Mouse (Mus musculus) midbrain, embryonic 15.5 days (tissue): ENCODE data around the gene Acpp. TPM values are rescaled to one million over a fixed set of nuclear protein-coding genes. Genes with fewer than 3 reads are reported as not detected.

ENCODE experiments used
- ATAC-seq: fragments of 200-750 bp; cut with Nextera tagmentation; replicated peaks from 2 replicates; pipeline ENCODE4 v1.8.0; 2017; ENCODE audit warnings: moderate TSS enrichment
- H3K27ac ChIP-seq: fragments of 300-500 bp; sonication (generic); 2 replicates; pipeline ENCODE4 v1.5.1; 2015; ENCODE audit warnings: mild to moderate bottlenecking, inconsistent platforms
- H3K27me3 ChIP-seq: fragments of 300-500 bp; sonication (generic); replicated peaks from 2 replicates; pipeline ENCODE4 v1.6.1; 2015; ENCODE audit warnings: inconsistent platforms
- H3K36me3 ChIP-seq: fragments of 300-500 bp; sonication (generic); replicated peaks from 2 replicates; pipeline ENCODE4 v1.6.1; 2015; ENCODE audit warnings: inconsistent platforms
- H3K4me1 ChIP-seq: fragments of 300-500 bp; sonication (generic); 2 replicates; pipeline ENCODE4 v1.6.1; 2015; ENCODE audit warnings: inconsistent platforms
- H3K4me2 ChIP-seq: fragments of 300-500 bp; sonication (generic); 2 replicates; pipeline ENCODE4 v1.6.1; 2015; ENCODE audit warnings: inconsistent platforms, mild to moderate bottlenecking, moderate library complexity
- H3K4me3 ChIP-seq: fragments of 300-500 bp; sonication (generic); 2 replicates; pipeline ENCODE4 v1.5.1; 2015; ENCODE audit warnings: mild to moderate bottlenecking, inconsistent platforms
- H3K9ac ChIP-seq: fragments of 300-500 bp; sonication (generic); 2 replicates; pipeline ENCODE4 v1.6.1; 2015; ENCODE audit warnings: mild to moderate bottlenecking, inconsistent platforms
- H3K9me3 ChIP-seq: fragments of 300-500 bp; sonication (generic); 2 replicates; pipeline ENCODE4 v1.6.1; 2016; ENCODE audit warnings: inconsistent platforms
- WGBS: fragments of 180-500 bp; shearing (Covaris S2); methylation state at CpG from one replicate; pipeline ENCODE4 v1.1.7; 2015; ENCODE audit warnings: mixed read lengths; 5-methylcytosine and 5-hydroxymethylcytosine counted together
- polyA plus RNA-seq: library from polyadenylated mRNA; unstranded; fragments of >200 nt; fragmentation: Nextera tagmentation; extraction: Ambion mirVana; gene quantifications from 2 replicates; pipeline ENCODE4 v1.2.1, GENCODE M21; 2015

The Acpp gene
- polyA plus RNA-seq, 1 experiment from 2014 or later = 0.40 TPM

- Histone ChIP-seq H3K4me2 (no peak overlapping the region), H3K27me3 (no peaks in the 10 kb centered on the region), H3K27ac (no peak overlapping the region), H3K4me1 (no peaks in the 10 kb centered on the region), H3K9ac (no peak overlapping the region), H3K4me3 (no peak overlapping the region), H3K9me3 (no peaks in the 10 kb centered on the region), H3K36me3 (no peaks in the 10 kb centered on the region)
- WGBS = 81% methylated on average over 3 of the region's 3 CpGs
- no peak for ATAC-seq
Measured at GRCm38 (mm10) chr9:104297041-104297440, 40.5 kb downstream of the Acpp start.

DNA sequence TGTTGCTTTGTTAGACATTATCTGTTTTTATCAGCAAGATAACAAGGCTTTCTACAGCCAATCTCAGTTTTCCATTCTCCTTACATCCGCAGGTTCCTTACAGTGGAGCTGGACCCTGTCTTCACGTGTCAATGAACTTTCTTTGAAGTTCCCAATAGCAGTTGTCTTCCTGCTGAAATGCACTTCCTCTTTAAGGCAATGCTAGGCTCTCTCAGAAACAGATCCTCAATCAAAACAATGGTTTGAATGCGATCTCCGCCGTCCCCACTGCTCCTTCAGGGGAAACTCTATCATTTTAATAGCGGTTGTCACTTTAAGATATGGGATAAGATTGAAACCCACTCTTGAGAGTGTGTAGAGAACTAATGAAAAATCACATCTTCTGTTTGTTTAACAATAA, 52.6 kb downstream of the Acpp start:
- H3K9ac ChIP-seq = no peak overlapping the region
- H3K4me2 ChIP-seq = no peak overlapping the region
- no peak for ATAC-seq
- no peaks in the 10 kb centered on the region for H3K27me3 ChIP-seq
- no peak overlapping the region for H3K4me3 ChIP-seq
- no peaks in the 10 kb centered on the region for H3K4me1 ChIP-seq
- no peaks in the 10 kb centered on the region for H3K36me3 ChIP-seq
- 68% methylated on average over 6 of the region's 6 CpGs for WGBS
- no peak overlapping the region for H3K27ac ChIP-seq
- H3K9me3 ChIP-seq = no peaks in the 10 kb centered on the region

GRCm38 (mm10) chr9:104282536-104282935, 55.0 kb downstream of the Acpp start:
- H3K27ac ChIP-seq = no peak overlapping the region
- no peak overlapping the region for H3K9ac ChIP-seq
- no peaks in the 10 kb centered on the region for H3K9me3 ChIP-seq
- H3K36me3 ChIP-seq = no peaks in the 10 kb centered on the region
- WGBS = 22% methylated on average over 8 of the region's 8 CpGs
- H3K4me2 ChIP-seq = no peak overlapping the region
- H3K27me3 ChIP-seq = no peaks in the 10 kb centered on the region
- H3K4me1 ChIP-seq = no peaks in the 10 kb centered on the region
- no peak for ATAC-seq
- no peak overlapping the region for H3K4me3 ChIP-seq

- no peaks in the 10 kb centered on the region for H3K4me1 ChIP-seq
- no peak overlapping the region for H3K9ac ChIP-seq
- H3K27me3 ChIP-seq = no peaks in the 10 kb centered on the region
- WGBS = 88% methylated on average over 5 of the region's 5 CpGs
- no peak overlapping the region for H3K27ac ChIP-seq
- no peak for ATAC-seq
- no peaks in the 10 kb centered on the region for H3K9me3 ChIP-seq
- H3K4me2 ChIP-seq = no peak overlapping the region
- H3K4me3 ChIP-seq = no peak overlapping the region
- no peaks in the 10 kb centered on the region for H3K36me3 ChIP-seq
Measured at GRCm38 (mm10) chr9:104281737-104282136, 55.8 kb downstream of the Acpp start.

DNA sequence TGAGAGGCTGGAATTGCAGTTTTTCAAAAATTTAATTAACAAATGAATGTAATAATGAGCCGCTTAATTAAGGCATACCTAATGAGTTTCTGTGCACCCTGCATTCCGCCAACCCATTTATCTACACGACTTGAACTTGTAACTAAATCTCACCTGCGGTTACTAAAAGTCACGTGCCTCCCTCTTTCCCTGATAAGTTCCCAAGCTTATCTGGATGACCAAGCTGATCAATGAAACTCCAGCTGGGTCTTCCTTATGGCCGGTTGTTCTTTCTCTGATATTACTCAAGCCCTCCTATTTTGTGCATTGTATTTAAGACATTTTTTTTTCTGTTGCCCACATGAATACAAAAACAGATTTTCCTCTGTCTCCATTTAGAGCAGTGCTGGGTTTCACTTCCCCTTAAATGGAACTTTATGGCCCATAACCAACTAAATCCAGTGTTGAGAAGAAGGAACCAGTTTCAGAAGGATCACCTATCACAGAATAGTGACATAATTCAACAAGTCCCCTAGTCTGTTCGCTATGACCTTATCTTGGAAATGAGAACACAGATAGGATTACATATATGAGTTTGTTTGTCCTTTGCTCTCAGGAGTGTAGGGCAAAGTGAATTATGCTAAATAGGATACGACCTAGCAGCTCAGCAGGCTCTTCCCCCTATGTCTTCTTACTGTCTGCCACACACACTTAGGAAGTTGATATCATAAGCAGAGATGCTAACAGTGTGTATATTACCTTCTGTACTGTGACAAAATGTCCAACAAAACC, 56.6 kb downstream of the Acpp start:
- no peaks in the 10 kb centered on the region for H3K9me3 ChIP-seq
- no peak overlapping the region for H3K9ac ChIP-seq
- H3K4me2 ChIP-seq = no peak overlapping the region
- no peak for ATAC-seq
- H3K36me3 ChIP-seq = no peaks in the 10 kb centered on the region
- no peak overlapping the region for H3K4me3 ChIP-seq
- no peaks in the 10 kb centered on the region for H3K27me3 ChIP-seq
- 84% methylated on average over 8 of the region's 8 CpGs for WGBS
- no peaks in the 10 kb centered on the region for H3K4me1 ChIP-seq
- no peak overlapping the region for H3K27ac ChIP-seq

DNA sequence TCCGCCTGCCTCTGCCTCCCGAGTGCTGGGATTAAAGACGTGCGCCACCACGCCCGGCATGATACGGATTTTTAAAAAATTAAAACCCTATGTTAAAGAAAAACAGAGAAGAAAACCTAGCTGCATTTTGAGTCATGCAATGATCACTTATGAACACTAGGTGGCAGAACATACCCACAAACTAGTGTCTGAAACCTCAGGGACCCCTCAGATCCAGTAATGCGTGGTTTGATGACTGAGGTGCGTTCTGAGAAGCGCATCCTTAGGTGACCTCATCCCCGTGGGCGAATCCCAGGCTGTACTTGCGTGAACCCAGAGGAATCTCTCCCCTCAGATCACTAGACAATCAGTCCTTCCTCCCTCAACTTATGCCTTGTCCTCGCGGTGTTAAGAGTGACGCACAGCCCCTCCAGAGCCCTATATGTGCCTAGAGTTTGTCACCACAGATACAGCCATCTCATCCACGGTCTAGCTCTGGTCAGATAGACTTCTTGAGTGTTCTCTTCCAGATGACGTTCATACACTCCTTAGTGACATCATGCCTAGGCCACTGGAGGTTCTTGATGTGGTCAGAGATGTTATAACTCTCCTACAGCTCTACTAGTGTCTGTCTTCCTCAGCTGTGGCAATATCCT, 59.9 kb downstream of the Acpp start:
- Histone ChIP-seq H3K27me3 (no peaks in the 10 kb centered on the region), H3K4me2 (peak overlapping the region; percentile 36), H3K9me3 (no peaks in the 10 kb centered on the region), H3K9ac (0 out of 2 replicates have a peak overlapping the region, but pooled peaks have one; percentile 16), H3K4me1 (no peaks in the 10 kb centered on the region), H3K27ac (no peak overlapping the region), H3K4me3 (peak overlapping the region; percentile 12; the same call in 1 of the 2 replicates), H3K36me3 (no peaks in the 10 kb centered on the region)
- peak; percentile 62; the same call in 1 of the 2 replicates for ATAC-seq
- 22% methylated on average over 18 of the region's 18 CpGs for WGBS

DNA sequence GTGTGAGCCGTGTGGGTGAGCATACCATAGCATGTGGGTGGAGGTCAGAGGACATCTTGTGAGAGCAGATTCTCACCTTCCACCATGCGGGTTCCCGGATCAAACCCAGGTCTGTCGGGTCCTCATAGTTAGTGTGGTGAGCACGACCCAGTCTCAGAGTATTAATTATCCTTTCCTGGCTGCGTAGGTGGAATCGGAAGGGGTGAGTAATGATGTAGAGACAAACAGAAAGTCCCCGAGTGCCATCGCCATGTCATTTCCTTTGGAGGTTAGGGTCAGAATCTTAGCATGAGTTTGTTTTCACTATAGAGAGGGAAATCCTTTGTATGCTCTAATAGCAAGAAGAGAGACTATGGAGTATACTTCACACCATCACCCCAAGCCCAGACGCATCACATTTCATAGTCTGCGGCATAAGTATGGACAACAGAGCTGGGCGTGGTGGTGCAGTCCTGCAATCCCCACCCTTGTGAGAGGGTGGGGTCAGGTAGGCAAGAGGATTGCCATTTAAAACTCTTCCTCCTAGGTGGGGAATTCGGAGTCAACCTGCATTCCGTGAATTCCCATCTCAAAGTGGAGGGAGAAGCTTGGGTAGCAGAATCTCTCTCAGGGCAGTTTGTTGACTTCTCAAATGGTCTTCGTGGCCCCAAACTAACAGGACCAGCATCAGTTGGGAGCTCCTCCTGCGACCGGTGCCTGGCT, 62.3 kb downstream of the Acpp start:
- no peak overlapping the region for H3K4me3 ChIP-seq
- no peaks in the 10 kb centered on the region for H3K9me3 ChIP-seq
- 87% methylated on average over 17 of the region's 17 CpGs for WGBS
- no peak overlapping the region for H3K27ac ChIP-seq
- H3K4me2 ChIP-seq = no peak overlapping the region
- no peak for ATAC-seq
- no peak overlapping the region for H3K9ac ChIP-seq
- no peaks in the 10 kb centered on the region for H3K27me3 ChIP-seq
- no peaks in the 10 kb centered on the region for H3K36me3 ChIP-seq
- no peaks in the 10 kb centered on the region for H3K4me1 ChIP-seq

DNA sequence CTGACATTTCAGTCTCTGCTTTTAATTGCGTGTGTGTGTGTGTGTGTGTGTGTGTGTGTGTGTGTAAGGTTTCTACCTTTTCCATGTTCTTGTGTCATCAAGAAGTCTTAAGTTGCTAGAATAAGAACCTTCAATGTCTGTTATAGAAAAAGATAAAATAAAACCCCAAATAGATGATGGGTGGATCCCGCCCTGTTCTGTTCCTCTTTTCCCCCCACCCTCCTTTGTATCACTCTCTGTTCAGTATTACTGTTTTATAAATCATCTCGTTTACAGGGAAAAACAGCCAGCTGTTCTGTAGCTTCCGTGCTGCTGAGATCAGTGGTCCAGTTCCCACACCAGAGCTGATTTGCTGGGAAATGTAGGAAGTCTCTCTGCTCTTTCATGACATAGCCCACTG, 65.5 kb downstream of the Acpp start:
- H3K27me3 ChIP-seq = no peaks in the 10 kb centered on the region
- 79% methylated on average over 4 of the region's 4 CpGs for WGBS
- no peak overlapping the region for H3K4me3 ChIP-seq
- no peak overlapping the region for H3K9ac ChIP-seq
- H3K4me1 ChIP-seq = no peaks in the 10 kb centered on the region
- no peaks in the 10 kb centered on the region for H3K36me3 ChIP-seq
- H3K27ac ChIP-seq = no peak overlapping the region
- H3K9me3 ChIP-seq = no peaks in the 10 kb centered on the region
- no peak overlapping the region for H3K4me2 ChIP-seq
- no peak for ATAC-seq

DNA sequence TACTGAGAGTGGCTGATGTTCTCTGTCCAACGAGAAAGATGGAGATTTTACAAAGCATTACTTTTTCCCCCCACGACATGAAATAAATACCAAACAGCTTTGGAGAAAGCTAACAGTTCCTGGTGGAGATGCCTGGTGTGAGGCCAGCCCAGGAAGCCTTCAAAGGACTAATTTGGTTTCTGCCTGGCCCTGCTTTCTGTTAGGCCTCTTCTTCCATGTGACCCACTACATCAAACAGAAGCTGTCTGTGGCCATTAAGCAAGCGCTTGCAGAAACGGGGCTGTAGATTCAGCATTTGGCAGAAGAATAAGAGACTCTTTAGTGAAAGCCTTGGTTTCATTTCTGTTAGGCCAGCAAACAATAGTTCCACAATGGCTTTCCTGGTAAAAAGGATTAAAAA, 65.9 kb downstream of the Acpp start:
- Histone ChIP-seq H3K27me3 (no peaks in the 10 kb centered on the region), H3K9me3 (no peaks in the 10 kb centered on the region), H3K4me1 (no peaks in the 10 kb centered on the region), H3K4me2 (no peak overlapping the region), H3K27ac (no peak overlapping the region), H3K9ac (no peak overlapping the region), H3K4me3 (no peak overlapping the region), H3K36me3 (no peaks in the 10 kb centered on the region)
- 73% methylated on average over 4 of the region's 4 CpGs for WGBS
- ATAC-seq = no peak

- Histone ChIP-seq H3K9me3 (no peaks in the 10 kb centered on the region), H3K4me2 (no peak overlapping the region), H3K36me3 (no peaks in the 10 kb centered on the region), H3K4me1 (no peaks in the 10 kb centered on the region), H3K4me3 (no peak overlapping the region), H3K9ac (no peak overlapping the region), H3K27me3 (no peaks in the 10 kb centered on the region), H3K27ac (no peak overlapping the region)
- no peak for ATAC-seq
- 74% methylated on average over 3 of the region's 3 CpGs for WGBS
Measured at GRCm38 (mm10) chr9:104269944-104270343, 67.6 kb downstream of the Acpp start.

DNA sequence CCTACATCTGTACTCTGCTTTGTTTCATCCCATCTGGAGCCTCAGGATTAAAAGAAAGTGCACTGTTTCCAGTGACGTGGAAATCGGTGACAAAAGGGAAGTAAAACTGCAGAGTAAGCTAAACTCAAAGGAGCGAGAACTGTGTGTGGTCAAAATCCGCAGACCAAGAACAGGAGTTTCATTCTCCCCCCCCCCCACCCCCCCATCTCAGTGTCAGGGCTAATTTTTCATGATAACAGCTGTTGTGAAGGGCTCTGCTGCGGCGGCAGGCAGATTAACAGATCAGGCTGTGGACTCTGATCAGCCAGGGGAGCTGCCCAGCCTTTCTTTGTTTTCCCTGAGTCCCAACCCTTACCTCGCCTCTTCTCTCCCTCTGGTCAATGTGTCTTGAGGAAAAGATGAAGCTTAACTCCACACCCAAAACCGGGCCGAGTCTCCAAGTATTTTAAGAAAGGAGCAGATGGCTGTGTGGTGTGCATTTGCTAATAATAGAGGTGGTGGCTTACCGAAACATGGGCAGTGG, 68.1 kb downstream of the Acpp start:
- WGBS = 29% methylated on average over 10 of the region's 10 CpGs
- H3K27me3 ChIP-seq = no peaks in the 10 kb centered on the region
- ATAC-seq = no peak
- no peak overlapping the region for H3K4me2 ChIP-seq
- no peak overlapping the region for H3K4me3 ChIP-seq
- no peaks in the 10 kb centered on the region for H3K9me3 ChIP-seq
- no peak overlapping the region for H3K27ac ChIP-seq
- no peak overlapping the region for H3K9ac ChIP-seq
- no peaks in the 10 kb centered on the region for H3K36me3 ChIP-seq
- no peaks in the 10 kb centered on the region for H3K4me1 ChIP-seq

- H3K4me3 ChIP-seq = no peak overlapping the region
- H3K27ac ChIP-seq = no peak overlapping the region
- no peaks in the 10 kb centered on the region for H3K36me3 ChIP-seq
- H3K27me3 ChIP-seq = no peaks in the 10 kb centered on the region
- H3K4me1 ChIP-seq = peaks cover 25% of the 10 kb centered on the region
- H3K4me2 ChIP-seq = no peak overlapping the region
- no peak overlapping the region for H3K9ac ChIP-seq
- H3K9me3 ChIP-seq = no peaks in the 10 kb centered on the region
- ATAC-seq = no peak
- WGBS = 68% methylated on average over 2 of the region's 2 CpGs
Measured at GRCm38 (mm10) chr9:104264567-104264966, 73.0 kb downstream of the Acpp start.
